Mouse (Mus musculus): Measurements from ENCODE around the gene Il5ra. TPM values are rescaled to one million over a fixed set of nuclear protein-coding genes. Genes with fewer than 3 reads are reported as not detected.

The Il5ra gene
- polyA plus RNA-seq, 1 experiment from 2014 or later: not detected

- no peak overlapping the region for H3K4me3 ChIP-seq
- no peak overlapping the region for H3K9ac ChIP-seq
- H3K4me1 ChIP-seq (replicated peaks): no peaks in the 10 kb centered on the region
- ATAC-seq (ENCODE audit: low FRiP score): no peak
- H3K9me3 ChIP-seq: no peaks in the 10 kb centered on the region
- H3K27me3 ChIP-seq: 0 out of 2 replicates have a peak, but pooled peaks cover 4% of the 10 kb centered on the region
- no peaks in the 10 kb centered on the region for H3K36me3 ChIP-seq
- WGBS: 64% methylated on average over 1 of the region's 1 CpGs
- H3K27ac ChIP-seq: no peak overlapping the region
- no peak overlapping the region for H3K4me2 ChIP-seq
These were observed 12.6 kb upstream of the Il5ra start for GRCm38 (mm10) chr6:106761486-106761885.

- H3K4me1 ChIP-seq (replicated peaks): no peaks in the 10 kb centered on the region
- WGBS: 88% methylated on average over 2 of the region's 3 CpGs
- no peak overlapping the region for H3K27ac ChIP-seq
- ATAC-seq (ENCODE audit: low FRiP score): no peak
- no peak overlapping the region for H3K9ac ChIP-seq
- H3K36me3 ChIP-seq: no peaks in the 10 kb centered on the region
- H3K4me3 ChIP-seq: no peak overlapping the region
- H3K27me3 ChIP-seq: 0 out of 2 replicates have a peak, but pooled peaks cover 4% of the 10 kb centered on the region
- H3K4me2 ChIP-seq: no peak overlapping the region
- no peaks in the 10 kb centered on the region for H3K9me3 ChIP-seq
These were observed 11.8 kb upstream of the Il5ra start for GRCm38 (mm10) chr6:106760473-106761218.

- H3K27ac ChIP-seq: no peak overlapping the region
- no peak overlapping the region for H3K4me2 ChIP-seq
- no peak for ATAC-seq (ENCODE audit: low FRiP score)
- H3K27me3 ChIP-seq: 0 out of 2 replicates have a peak, but pooled peaks cover 4% of the 10 kb centered on the region
- no peaks in the 10 kb centered on the region for H3K4me1 ChIP-seq (replicated peaks)
- H3K9me3 ChIP-seq: no peaks in the 10 kb centered on the region
- WGBS: 88% methylated on average over 3 of the region's 3 CpGs
- no peak overlapping the region for H3K4me3 ChIP-seq
- H3K9ac ChIP-seq: no peak overlapping the region
- H3K36me3 ChIP-seq: no peaks in the 10 kb centered on the region
These were observed 9.5 kb upstream of the Il5ra start for GRCm38 (mm10) chr6:106758299-106758698.

GRCm38 (mm10) chr6:106750291-106750690, 1.5 kb upstream of the Il5ra start:
- H3K36me3 ChIP-seq: no peaks in the 10 kb centered on the region
- H3K9ac ChIP-seq: no peak overlapping the region
- H3K4me2 ChIP-seq: no peak overlapping the region
- no peak overlapping the region for H3K27ac ChIP-seq
- ATAC-seq (ENCODE audit: low FRiP score): no peak
- H3K4me3 ChIP-seq: no peak overlapping the region
- no peaks in the 10 kb centered on the region for H3K9me3 ChIP-seq
- 66% methylated on average over 7 of the region's 7 CpGs for WGBS
- no peaks in the 10 kb centered on the region for H3K27me3 ChIP-seq
- no peaks in the 10 kb centered on the region for H3K4me1 ChIP-seq (replicated peaks)

- Histone ChIP-seq H3K9me3 (no peaks in the 10 kb centered on the region), H3K4me1 (replicated peaks) (no peaks in the 10 kb centered on the region), H3K27me3 (no peaks in the 10 kb centered on the region), H3K36me3 (no peaks in the 10 kb centered on the region), H3K4me2 (no peak overlapping the region), H3K27ac (no peak overlapping the region), H3K4me3 (no peak overlapping the region), H3K9ac (no peak overlapping the region)
- WGBS: 84% methylated on average over 3 of the region's 3 CpGs
- ATAC-seq (ENCODE audit: low FRiP score): no peak
These were observed 1.0 kb downstream of the Il5ra start for GRCm38 (mm10) chr6:106747804-106748203.

GRCm38 (mm10) chr6:106747251-106747650, 1.6 kb downstream of the Il5ra start:
- no peak for ATAC-seq (ENCODE audit: low FRiP score)
- H3K4me1 ChIP-seq (replicated peaks): no peaks in the 10 kb centered on the region
- no peak overlapping the region for H3K27ac ChIP-seq
- H3K9me3 ChIP-seq: no peaks in the 10 kb centered on the region
- H3K4me3 ChIP-seq: no peak overlapping the region
- no peak overlapping the region for H3K4me2 ChIP-seq
- H3K36me3 ChIP-seq: no peaks in the 10 kb centered on the region
- H3K27me3 ChIP-seq: no peaks in the 10 kb centered on the region
- H3K9ac ChIP-seq: no peak overlapping the region
- WGBS: 98% methylated on average over 5 of the region's 5 CpGs

- Histone ChIP-seq H3K27ac (no peak overlapping the region), H3K9me3 (no peaks in the 10 kb centered on the region), H3K27me3 (no peaks in the 10 kb centered on the region), H3K4me1 (replicated peaks) (no peaks in the 10 kb centered on the region), H3K4me3 (no peak overlapping the region), H3K9ac (no peak overlapping the region), H3K4me2 (no peak overlapping the region), H3K36me3 (no peaks in the 10 kb centered on the region)
- 85% methylated on average over 7 of the region's 7 CpGs for WGBS
- ATAC-seq (ENCODE audit: low FRiP score): no peak
These were observed 3.0 kb downstream of the Il5ra start for GRCm38 (mm10) chr6:106745673-106746394.

- Histone ChIP-seq H3K4me1 (replicated peaks) (no peaks in the 10 kb centered on the region), H3K4me2 (no peak overlapping the region), H3K4me3 (no peak overlapping the region), H3K27me3 (no peaks in the 10 kb centered on the region), H3K9me3 (no peaks in the 10 kb centered on the region), H3K27ac (no peak overlapping the region), H3K9ac (no peak overlapping the region), H3K36me3 (no peaks in the 10 kb centered on the region)
- ATAC-seq (ENCODE audit: low FRiP score): no peak
- WGBS: 80% methylated on average over 7 of the region's 7 CpGs
These were observed 5.1 kb downstream of the Il5ra start for GRCm38 (mm10) chr6:106743556-106744233.

- Histone ChIP-seq H3K4me1 (replicated peaks) (no peaks in the 10 kb centered on the region), H3K4me2 (no peak overlapping the region), H3K9ac (no peak overlapping the region), H3K27ac (no peak overlapping the region), H3K36me3 (no peaks in the 10 kb centered on the region), H3K27me3 (no peaks in the 10 kb centered on the region), H3K9me3 (no peaks in the 10 kb centered on the region), H3K4me3 (no peak overlapping the region)
- WGBS: 96% methylated on average over 1 of the region's 1 CpGs
- ATAC-seq (ENCODE audit: low FRiP score): no peak
These were observed 8.5 kb downstream of the Il5ra start for GRCm38 (mm10) chr6:106740244-106740825.

GRCm38 (mm10) chr6:106738229-106738628, 10.6 kb downstream of the Il5ra start:
- Histone ChIP-seq H3K4me1 (replicated peaks) (no peaks in the 10 kb centered on the region), H3K36me3 (no peaks in the 10 kb centered on the region), H3K4me2 (no peak overlapping the region), H3K9ac (no peak overlapping the region), H3K4me3 (no peak overlapping the region), H3K27ac (no peak overlapping the region), H3K9me3 (no peaks in the 10 kb centered on the region), H3K27me3 (no peaks in the 10 kb centered on the region)
- ATAC-seq (ENCODE audit: low FRiP score): no peak
- 84% methylated on average over 3 of the region's 3 CpGs for WGBS

GRCm38 (mm10) chr6:106732563-106732962, 16.3 kb downstream of the Il5ra start:
- WGBS: 88% methylated on average over 4 of the region's 4 CpGs
- no peaks in the 10 kb centered on the region for H3K27me3 ChIP-seq
- ATAC-seq (ENCODE audit: low FRiP score): no peak
- H3K4me1 ChIP-seq (replicated peaks): no peaks in the 10 kb centered on the region
- no peak overlapping the region for H3K9ac ChIP-seq
- no peak overlapping the region for H3K4me2 ChIP-seq
- no peak overlapping the region for H3K27ac ChIP-seq
- H3K36me3 ChIP-seq: no peaks in the 10 kb centered on the region
- no peak overlapping the region for H3K4me3 ChIP-seq
- no peaks in the 10 kb centered on the region for H3K9me3 ChIP-seq

- WGBS: 86% methylated on average over 4 of the region's 4 CpGs
- ATAC-seq (ENCODE audit: low FRiP score): no peak
- Histone ChIP-seq H3K27ac (no peak overlapping the region), H3K27me3 (no peaks in the 10 kb centered on the region), H3K4me2 (no peak overlapping the region), H3K36me3 (no peaks in the 10 kb centered on the region), H3K4me1 (replicated peaks) (no peaks in the 10 kb centered on the region), H3K9me3 (no peaks in the 10 kb centered on the region), H3K4me3 (no peak overlapping the region), H3K9ac (no peak overlapping the region)
These were observed 19.0 kb downstream of the Il5ra start for GRCm38 (mm10) chr6:106729682-106730314.
